Mouse (Mus musculus): Measurements from ENCODE around the gene Fndc10.
A peak's percentile ranks its signal among the peaks of the same experiment; 100 is the strongest.
"Not testable (repeated sequence)": the region's sequence is repeated elsewhere in the genome, so short reads cannot be mapped to it uniquely, and the experiment has no call there.

Gene Fndc10

DNA sequence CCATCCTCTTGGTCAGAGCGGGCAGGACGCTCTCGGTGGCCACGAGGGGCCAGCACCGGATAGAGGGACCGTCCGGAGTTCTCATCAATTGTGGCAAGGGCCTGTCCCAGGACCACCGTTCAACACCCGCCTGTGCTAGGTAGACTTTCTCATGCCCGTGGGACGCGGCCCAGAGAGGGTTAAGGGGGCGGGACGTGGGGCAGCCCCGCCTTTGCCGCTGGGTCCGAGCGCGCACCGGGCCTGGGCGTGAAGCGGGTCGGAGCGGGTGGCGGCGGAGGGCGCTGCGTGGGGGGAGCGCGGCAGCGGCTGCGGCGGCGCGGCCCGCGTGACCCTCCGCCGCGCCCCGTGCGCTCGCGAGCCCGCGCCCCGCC, at the start of gene Fndc10:
Fndc10 (plus strand) TSS at position 232 of the 371 bp plus-strand sequence.
- DNase-seq (ENCODE audit: low read depth in 1 of 2, low spot score in 2 of 2), result no peak

- DNase-seq (ENCODE audit: low read depth in 1 of 2, low spot score in 2 of 2), result not testable (repeated sequence)
These were observed 48.8 kb upstream of the Fndc10 start, which contains the start of gene Gm10563 for GRCm38 (mm10) chr4:155645308-155645707. Gene Gm10563 (minus strand): TSS chr4:155645408.

- no peak for DNase-seq (ENCODE audit: low read depth in 1 of 2, low spot score in 2 of 2)
These were observed 48.4 kb upstream of the Fndc10 start for GRCm38 (mm10) chr4:155645721-155646120.

DNA sequence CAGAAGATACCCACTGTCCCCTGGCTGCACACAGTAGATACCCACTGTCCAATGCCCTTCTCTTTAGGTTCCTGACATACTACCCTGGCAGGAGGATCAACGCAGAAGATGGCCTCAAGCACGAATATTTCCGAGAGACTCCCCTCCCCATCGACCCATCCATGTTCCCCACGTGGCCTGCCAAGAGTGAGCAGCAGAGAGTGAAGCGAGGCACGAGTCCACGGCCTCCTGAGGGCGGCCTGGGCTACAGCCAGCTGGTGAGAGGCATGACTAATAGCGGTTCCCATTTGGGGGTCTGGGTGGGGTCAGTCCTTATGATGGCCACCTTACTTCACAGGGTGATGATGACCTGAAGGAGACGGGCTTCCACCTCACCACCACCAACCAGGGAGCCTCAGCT, 44.8 kb upstream of the Fndc10 start:
- no peak for DNase-seq (ENCODE audit: low read depth in 1 of 2, low spot score in 2 of 2)

- no peak for DNase-seq (ENCODE audit: low read depth in 1 of 2, low spot score in 2 of 2)
These were observed 42.4 kb upstream of the Fndc10 start for GRCm38 (mm10) chr4:155651553-155652269.

DNA sequence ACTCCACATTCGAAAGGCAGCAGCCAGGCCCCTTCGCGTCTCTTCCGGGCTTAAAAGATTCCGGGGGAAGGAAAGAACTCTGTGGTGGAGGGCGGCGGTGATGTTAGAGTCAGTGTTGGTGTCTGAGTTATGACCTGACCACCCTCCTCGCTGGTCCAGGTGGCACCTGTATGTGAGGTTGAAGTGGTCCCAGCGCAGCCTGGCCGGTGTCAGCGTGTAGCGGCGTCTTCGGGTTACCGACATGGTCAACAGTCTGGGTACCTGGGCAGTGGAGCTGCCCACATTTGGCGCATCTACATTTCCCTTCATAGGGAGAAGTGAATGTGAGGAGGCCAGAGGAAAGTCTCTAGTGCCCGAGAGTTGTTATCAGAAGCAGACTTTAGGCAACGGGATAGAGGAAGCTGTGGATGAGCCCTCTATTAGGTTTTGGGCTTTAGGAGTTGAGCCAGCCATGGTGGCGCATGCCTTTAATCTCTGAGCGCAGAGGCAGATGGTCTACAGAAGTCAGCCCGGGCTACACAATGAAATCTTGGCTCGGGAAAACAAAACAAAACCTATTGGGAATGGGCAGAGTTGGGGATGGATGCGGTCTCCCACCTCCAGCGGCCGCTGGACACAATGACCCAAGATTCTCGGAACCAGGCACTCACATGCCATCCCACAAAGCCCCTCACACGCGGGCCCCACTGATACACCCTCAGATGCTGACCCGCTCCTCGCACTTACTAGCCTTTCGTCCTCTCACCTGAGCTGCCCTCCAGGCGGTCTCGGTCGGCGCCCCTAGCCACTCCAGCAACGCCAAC, 41.7 kb upstream of the Fndc10 start:
- DNase-seq (ENCODE audit: low read depth in 1 of 2, low spot score in 2 of 2), result no peak

GRCm38 (mm10) chr4:155653086-155653450, 41.1 kb upstream of the Fndc10 start, which contains the start of gene Mmp23:
Gene Mmp23 (minus strand): TSS chr4:155653384.
- no peak for DNase-seq (ENCODE audit: low read depth in 1 of 2, low spot score in 2 of 2)

GRCm38 (mm10) chr4:155653451-155654182, 40.5 kb upstream of the Fndc10 start:
- DNase-seq (ENCODE audit: low read depth in 1 of 2, low spot score in 2 of 2), result no peak

DNA sequence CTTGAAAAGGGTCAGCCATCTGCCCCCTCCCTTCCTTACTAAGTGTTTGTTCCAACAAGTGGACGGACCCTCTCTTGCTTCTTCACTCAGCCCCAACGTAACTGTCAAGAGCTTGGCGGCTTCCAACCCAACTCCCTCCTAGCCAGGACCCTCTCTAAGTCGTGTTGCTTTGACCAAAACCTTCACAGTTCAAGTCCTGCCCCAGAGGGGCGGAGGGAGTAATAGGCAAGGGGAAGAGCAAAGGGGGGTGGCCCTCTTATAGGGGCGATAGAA, 40.0 kb upstream of the Fndc10 start:
- DNase-seq (ENCODE audit: low read depth in 1 of 2, low spot score in 2 of 2), result no peak

DNA sequence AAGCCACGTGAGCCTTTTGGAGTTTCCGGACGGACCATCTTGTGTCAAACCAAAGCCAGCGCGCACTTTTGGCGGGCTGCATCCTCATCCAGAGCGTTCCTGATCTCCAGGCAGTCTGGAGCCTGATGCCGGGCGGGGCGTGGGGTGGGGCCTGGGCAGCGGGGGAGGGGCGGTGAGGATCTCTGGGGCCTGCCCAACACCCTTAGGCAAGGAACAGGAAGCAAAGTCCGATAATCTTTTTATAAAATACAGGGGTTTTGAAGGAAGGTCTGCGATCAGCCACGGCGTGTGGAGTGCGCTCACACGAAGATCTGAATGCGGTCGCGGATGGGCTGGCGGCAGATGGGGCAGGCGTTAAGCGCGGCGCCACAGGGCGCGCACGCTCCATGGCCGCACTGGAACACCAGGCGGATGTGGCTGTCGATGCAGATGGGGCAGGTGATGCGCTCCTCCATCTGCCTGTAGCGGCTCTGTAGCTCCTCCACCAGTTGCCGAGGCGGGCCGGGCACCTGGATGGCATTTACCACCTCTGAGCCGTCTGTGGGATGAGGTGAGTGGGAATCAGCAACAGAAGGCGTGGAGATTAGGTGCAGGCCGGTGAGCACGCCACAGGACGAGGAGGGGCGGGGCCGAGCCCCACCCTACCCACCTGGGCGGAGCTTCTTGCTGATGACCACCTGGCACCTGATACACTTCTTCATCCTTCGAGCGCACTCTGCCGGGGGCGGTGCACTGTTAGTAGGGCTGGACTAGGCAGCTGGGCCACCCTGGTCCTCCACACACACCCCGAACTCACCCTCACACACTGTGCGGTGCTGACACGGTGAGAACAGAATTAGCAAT, 39.5 kb upstream of the Fndc10 start:
- no peak for DNase-seq (ENCODE audit: low read depth in 1 of 2, low spot score in 2 of 2)

DNA sequence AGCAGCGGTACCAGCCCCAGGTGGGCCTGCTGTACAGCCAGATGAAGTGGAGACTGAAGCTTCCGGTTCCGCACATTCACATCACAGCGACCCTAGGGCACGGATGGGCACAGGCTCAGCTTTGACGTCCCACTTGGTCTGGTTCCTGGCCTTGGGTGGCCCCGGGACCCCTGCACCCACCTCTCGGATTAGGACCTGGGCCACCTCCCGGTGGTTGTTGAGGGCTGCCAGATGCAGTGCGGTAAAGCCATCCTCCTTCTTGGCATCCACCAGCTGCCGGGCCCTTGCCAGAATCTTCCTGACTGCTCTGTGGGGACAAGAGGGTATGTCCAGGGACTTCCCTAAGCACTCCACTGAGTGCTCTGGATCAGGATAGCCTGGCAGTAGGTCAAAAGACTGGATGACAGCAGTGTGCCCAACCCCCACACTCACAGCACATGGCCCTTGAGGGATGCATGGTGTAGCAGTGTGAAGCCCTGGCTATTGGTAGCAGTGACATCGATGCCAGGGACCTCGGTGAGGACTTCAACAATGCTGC, 37.9 kb upstream of the Fndc10 start:
- no peak for DNase-seq (ENCODE audit: low read depth in 1 of 2, low spot score in 2 of 2)

- DNase-seq (ENCODE audit: low read depth in 1 of 2, low spot score in 2 of 2), result no peak
These were observed 35.2 kb upstream of the Fndc10 start for GRCm38 (mm10) chr4:155658961-155659360.

GRCm38 (mm10) chr4:155660641-155661040, 33.5 kb upstream of the Fndc10 start:
- no peak for DNase-seq (ENCODE audit: low read depth in 1 of 2, low spot score in 2 of 2)

GRCm38 (mm10) chr4:155666903-155667302, 27.2 kb upstream of the Fndc10 start:
- DNase-seq (ENCODE audit: low read depth in 1 of 2, low spot score in 2 of 2), result no peak

GRCm38 (mm10) chr4:155668689-155669597, 25.2 kb upstream of the Fndc10 start, which contains the start of gene Mib2:
Gene Mib2 (minus strand): TSS chr4:155669198.
- peak; percentile 89 to 96 for DNase-seq (ENCODE audit: low read depth in 1 of 2, low spot score in 2 of 2)

- no peak for DNase-seq (ENCODE audit: low read depth in 1 of 2, low spot score in 2 of 2)
These were observed 24.5 kb upstream of the Fndc10 start for GRCm38 (mm10) chr4:155669598-155670075.

- not testable (repeated sequence) for DNase-seq (ENCODE audit: low read depth in 1 of 2, low spot score in 2 of 2)
These were observed 23.9 kb upstream of the Fndc10 start for GRCm38 (mm10) chr4:155670236-155670635.

GRCm38 (mm10) chr4:155672082-155672481, 22.1 kb upstream of the Fndc10 start:
- no peak for DNase-seq (ENCODE audit: low read depth in 1 of 2, low spot score in 2 of 2)

GRCm38 (mm10) chr4:155675991-155676390, 18.2 kb upstream of the Fndc10 start:
- no peak for DNase-seq (ENCODE audit: low read depth in 1 of 2, low spot score in 2 of 2)
